Mouse (Mus musculus) right cerebral cortex, postnatal 36 days (tissue): Measurements from ENCODE around the gene Zfp933.
"Not testable (repeated sequence)": the region's sequence is repeated elsewhere in the genome, so short reads cannot be mapped to it uniquely, and the experiment has no call there.

ENCODE experiments used
- DNase-seq, 2 experiments: peaks; one replicate each; pipeline ENCODE4 v3.0.0; 2022; ENCODE audit warnings: low spot score in 2 of 2, mixed read lengths in 1 of 2

Gene Zfp933

GRCm38 (mm10) chr4:147847614-147848583, at the start of gene Zfp933:
Zfp933 (minus strand) TSS chr4:147848366.
- DNase-seq = peak; percentile 71 to 83

GRCm38 (mm10) chr4:147897348-147897747, 49.2 kb upstream of the Zfp933 start:
- DNase-seq = peak; percentile 22 to 38

GRCm38 (mm10) chr4:147896411-147896810, 48.2 kb upstream of the Zfp933 start:
- no peak for DNase-seq

GRCm38 (mm10) chr4:147895815-147896330, 47.7 kb upstream of the Zfp933 start:
- DNase-seq = no peak

- no peak for DNase-seq
These were observed 42.2 kb upstream of the Zfp933 start for GRCm38 (mm10) chr4:147890341-147890740.

GRCm38 (mm10) chr4:147888237-147888636, 40.1 kb upstream of the Zfp933 start:
- DNase-seq = no peak

- no peak for DNase-seq
These were observed 39.1 kb upstream of the Zfp933 start for GRCm38 (mm10) chr4:147887277-147887676.

- DNase-seq = no peak
These were observed 38.0 kb upstream of the Zfp933 start for GRCm38 (mm10) chr4:147886158-147886557.

- DNase-seq = no peak
These were observed 36.0 kb upstream of the Zfp933 start for GRCm38 (mm10) chr4:147884138-147884537.

- DNase-seq = no peak
These were observed 34.9 kb upstream of the Zfp933 start for GRCm38 (mm10) chr4:147883041-147883440.

GRCm38 (mm10) chr4:147881792-147882191, 33.6 kb upstream of the Zfp933 start:
- DNase-seq = no peak

GRCm38 (mm10) chr4:147879865-147880264, 31.7 kb upstream of the Zfp933 start:
- no peak for DNase-seq

GRCm38 (mm10) chr4:147879456-147879855, 31.3 kb upstream of the Zfp933 start:
- no peak for DNase-seq

GRCm38 (mm10) chr4:147878537-147878936, 30.4 kb upstream of the Zfp933 start:
- no peak for DNase-seq

- no peak for DNase-seq
These were observed 27.8 kb upstream of the Zfp933 start for GRCm38 (mm10) chr4:147875852-147876575.

- no peak for DNase-seq
These were observed 21.1 kb upstream of the Zfp933 start for GRCm38 (mm10) chr4:147869238-147869637.

GRCm38 (mm10) chr4:147868450-147869031, 20.4 kb upstream of the Zfp933 start, which contains the start of the genes Miip and Fv1:
Miip (minus strand) TSS chr4:147868816.
Fv1 (plus strand) TSS chr4:147868979.
- peak; percentile 96 to 99 for DNase-seq

GRCm38 (mm10) chr4:147867563-147868449, 19.6 kb upstream of the Zfp933 start:
- DNase-seq = no peak

GRCm38 (mm10) chr4:147866793-147867192, 18.6 kb upstream of the Zfp933 start:
- DNase-seq = not testable (repeated sequence)

- no peak for DNase-seq
These were observed 17.9 kb upstream of the Zfp933 start for GRCm38 (mm10) chr4:147866056-147866455.

- no peak for DNase-seq
These were observed 17.5 kb upstream of the Zfp933 start for GRCm38 (mm10) chr4:147865651-147866050.
